Mouse (Mus musculus) myocyte (in vitro differentiated cells): ENCODE measurements around the gene Sh2d4b.

Experiments used
- CEBPB ChIP-seq: IDR thresholded peaks from 2 replicates; pipeline ENCODE4 v1.6.1; 2011; ENCODE audit warnings: mild to moderate bottlenecking, moderate library complexity; ENCODE audit not compliant: poor library complexity, insufficient read depth, severe bottlenecking
- E2F4 ChIP-seq: IDR thresholded peaks from one replicate; pipeline ENCODE4 v1.6.1; 2011; ENCODE audit warnings: mild to moderate bottlenecking, control low read depth, moderate library complexity; ENCODE audit not compliant: insufficient read depth
- MAX ChIP-seq: IDR thresholded peaks from one replicate; pipeline ENCODE4 v1.6.1; 2011; ENCODE audit warnings: low read depth, mild to moderate bottlenecking, control low read depth
- MYOD1 ChIP-seq, 3 experiments: IDR thresholded peaks; one replicate each; pipeline ENCODE4 v1.6.1; 2011; ENCODE audit warnings: control low read depth in 2 of 3, low read depth in 2 of 3, mild to moderate bottlenecking in 2 of 3, moderate library complexity in 1 of 3; ENCODE audit not compliant: insufficient read length in 2 of 3, control insufficient read depth in 1 of 3
- MYOG ChIP-seq, 3 experiments: IDR thresholded peaks; one replicate each; pipeline ENCODE4 v1.6.1; 2011; ENCODE audit warnings: control low read depth in 2 of 3, low read depth in 2 of 3, mild to moderate bottlenecking in 2 of 3; ENCODE audit not compliant: insufficient read length in 2 of 3, control insufficient read depth in 1 of 3, insufficient read depth in 1 of 3
- POLR2A ChIP-seq: IDR thresholded peaks from one replicate; pipeline ENCODE4 v1.6.1; 2011; ENCODE audit warnings: low read depth, mild to moderate bottlenecking, control low read depth, moderate library complexity; ENCODE audit not compliant: insufficient read length
- POLR2AphosphoS2 ChIP-seq: IDR thresholded peaks from one replicate; pipeline ENCODE4 v1.6.1; 2011; ENCODE audit warnings: low read depth, control low read depth; ENCODE audit not compliant: insufficient read length
- SRF ChIP-seq: IDR thresholded peaks from one replicate; pipeline ENCODE4 v1.6.1; 2011; ENCODE audit warnings: low read depth; ENCODE audit not compliant: control insufficient read depth, insufficient read length
- TCF12 ChIP-seq: IDR thresholded peaks from one replicate; pipeline ENCODE4 v1.6.1; 2011; ENCODE audit warnings: mild to moderate bottlenecking, control low read depth; ENCODE audit not compliant: poor library complexity, insufficient read depth, severe bottlenecking
- USF1 ChIP-seq: IDR thresholded peaks from one replicate; pipeline ENCODE4 v1.6.1; 2011; ENCODE audit warnings: low read depth, mild to moderate bottlenecking, control low read depth, moderate library complexity

DNA sequence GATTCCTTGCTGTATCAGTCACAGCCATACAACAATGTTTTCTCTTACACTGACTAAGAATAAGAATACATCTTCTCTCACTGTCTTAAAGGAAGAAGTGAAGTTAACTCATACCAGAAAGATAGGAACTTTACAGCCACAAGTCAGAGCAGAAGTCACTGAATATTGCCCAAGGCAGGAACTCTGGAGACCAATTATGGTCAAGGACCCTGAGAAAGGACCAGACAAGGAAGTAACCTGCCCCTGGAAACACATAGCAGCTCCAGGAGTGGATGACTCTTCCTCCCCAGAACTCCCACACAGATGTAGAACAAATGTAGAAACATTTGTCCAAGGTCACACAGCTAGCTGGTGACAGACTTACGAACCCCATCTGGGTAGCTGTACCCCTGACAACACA lies 28.2 kb upstream of the Sh2d4b start:
- TF ChIP-seq POLR2A (no peak), E2F4 (no peak), MYOD1 (IDR thresholded peaks at IDR 0.05; ENCODE audit: control insufficient read depth in 1 of 3, insufficient read length in 2 of 3, low read depth in 2 of 3) (no peak), MAX (no peak), POLR2AphosphoS2 (no peak), SRF (no peak), TCF12 (no peak), CEBPB (no peak), USF1 (no peak), MYOG (IDR thresholded peaks at IDR 0.05; ENCODE audit: control insufficient read depth in 1 of 3, insufficient read depth in 1 of 3, insufficient read length in 2 of 3, low read depth in 2 of 3) (no peak)
